Mouse (Mus musculus) ES-Bruce4 (cell line): ENCODE measurements at regions not wholly inside any gene's neighbourhood (a gene's known extent, or its start where the extent isn't known, plus 50 kb on each side); places are given as distances from the start of the nearest gene placed in this dataset.

Experiments
- CTCF ChIP-seq: IDR thresholded peaks from one replicate; pipeline ENCODE4 v1.8.1; 2011; ENCODE audit warnings: low read depth, low read length
- EP300 ChIP-seq: IDR thresholded peaks from 2 replicates; pipeline ENCODE4 v1.6.1; 2011; ENCODE audit warnings: low read depth, low read length; ENCODE audit not compliant: insufficient read depth
- POLR2A ChIP-seq: IDR thresholded peaks from one replicate; pipeline ENCODE4 v1.8.1; 2011; ENCODE audit warnings: low read length; ENCODE audit not compliant: insufficient read depth

GRCm38 (mm10) chr6:91600116-91600515 lies 83.7 kb upstream of the Slc6a6 start:
- TF ChIP-seq CTCF, result no peak
- no peak for TF ChIP-seq EP300
- TF ChIP-seq POLR2A, result no peak
